Mouse (Mus musculus) liver, adult 2 months (tissue): ENCODE results near the gene Npw. TPM values are rescaled to one million over a fixed set of nuclear protein-coding genes. Genes with fewer than 3 reads are reported as not detected.
A peak's percentile ranks its signal among the peaks of the same experiment; 100 is the strongest.

Experiments
- DNase-seq: peaks from one replicate; pipeline ENCODE4 v3.0.0-alpha.2; 2011; ENCODE audit warnings: low read depth, low spot score; ENCODE audit errors: extremely low read depth
- H3K27ac ChIP-seq: fragments of 200-500 bp; replicated peaks from 2 replicates; pipeline ENCODE4 v1.5.1; 2012; ENCODE audit warnings: low read depth, mild to moderate bottlenecking, control low read depth, inconsistent platforms, low read length; ENCODE audit not compliant: insufficient read depth
- H3K27me3 ChIP-seq: fragments of 200-500 bp; 2 replicates; pipeline ENCODE4 v1.6.1; 2012; ENCODE audit warnings: mild to moderate bottlenecking, moderate library complexity, low read length, inconsistent platforms; ENCODE audit not compliant: control insufficient read depth, insufficient read depth
- H3K36me3 ChIP-seq: fragments of 200-500 bp; 2 replicates; pipeline ENCODE4 v1.6.1; 2012; ENCODE audit warnings: low read length, inconsistent platforms; ENCODE audit not compliant: control insufficient read depth, insufficient read depth
- H3K4me1 ChIP-seq: fragments of 200-500 bp; 2 replicates; pipeline ENCODE4 v1.6.1; 2011; ENCODE audit warnings: low read length; ENCODE audit not compliant: control insufficient read depth, insufficient read depth
- H3K4me3 ChIP-seq: fragments of 200-500 bp; 2 replicates; pipeline ENCODE4 v1.5.1; 2011; ENCODE audit warnings: low read depth, mild to moderate bottlenecking, control low read depth, low read length, moderate library complexity; ENCODE audit not compliant: insufficient read depth
- H3K79me2 ChIP-seq: fragments of 200-500 bp; 2 replicates; pipeline ENCODE4 v1.6.1; 2012; ENCODE audit warnings: inconsistent platforms, mild to moderate bottlenecking, low read length, moderate library complexity; ENCODE audit not compliant: control insufficient read depth, insufficient read depth
- H3K9ac ChIP-seq: fragments of 200-500 bp; 2 replicates; pipeline ENCODE4 v1.6.1; 2012; ENCODE audit warnings: low read depth, mild to moderate bottlenecking, control low read depth, inconsistent platforms, low read length
- CTCF ChIP-seq: fragments of 200-500 bp; IDR thresholded peaks from 2 replicates; pipeline ENCODE4 v1.5.1; 2011; ENCODE audit warnings: low read depth, low read length, control low read depth
- POLR2A ChIP-seq: fragments of 200-500 bp; IDR thresholded peaks from 2 replicates; pipeline ENCODE4 v1.6.1; 2011; ENCODE audit warnings: low read length, control low read depth; ENCODE audit not compliant: insufficient read depth; ENCODE audit errors: extremely low read depth
- WGBS: fragments of 180-500 bp; shearing (Covaris S2); methylation state at CpG from one replicate; pipeline ENCODE4 v1.1.7; 2018; 5-methylcytosine and 5-hydroxymethylcytosine counted together
- polyA plus RNA-seq: library from polyadenylated mRNA; depleted of rRNA; stranded (reverse); fragments of >200 nt; gene quantifications from 2 replicates; pipeline ENCODE4 v1.2.3, GENCODE M21; 2012
- total RNA-seq: library from RNA; depleted of rRNA; stranded (reverse); fragments of >200 nt; gene quantifications from 2 replicates; pipeline ENCODE4 v1.2.3, GENCODE M21; 2014

The Npw gene
- total and polyA plus RNA-seq, 2 experiments, result not detected

GRCm38 (mm10) chr17:24651835-24652234 lies 6.4 kb downstream of the Npw start:
- Histone ChIP-seq H3K9ac (no peak overlapping the region), H3K36me3 (no peaks in the 10 kb centered on the region), H3K4me3 (no peak overlapping the region), H3K27ac (no peak overlapping the region), H3K4me1 (peaks cover 10% of the 10 kb centered on the region), H3K79me2 (peaks cover 10% of the 10 kb centered on the region; the same call in 1 of the 2 replicates), H3K27me3 (no peaks in the 10 kb centered on the region)
- no peak for DNase-seq
- TF ChIP-seq POLR2A (no peak), CTCF (no peak)
- 78% methylated on average over 3 of the region's 3 CpGs for WGBS

DNA sequence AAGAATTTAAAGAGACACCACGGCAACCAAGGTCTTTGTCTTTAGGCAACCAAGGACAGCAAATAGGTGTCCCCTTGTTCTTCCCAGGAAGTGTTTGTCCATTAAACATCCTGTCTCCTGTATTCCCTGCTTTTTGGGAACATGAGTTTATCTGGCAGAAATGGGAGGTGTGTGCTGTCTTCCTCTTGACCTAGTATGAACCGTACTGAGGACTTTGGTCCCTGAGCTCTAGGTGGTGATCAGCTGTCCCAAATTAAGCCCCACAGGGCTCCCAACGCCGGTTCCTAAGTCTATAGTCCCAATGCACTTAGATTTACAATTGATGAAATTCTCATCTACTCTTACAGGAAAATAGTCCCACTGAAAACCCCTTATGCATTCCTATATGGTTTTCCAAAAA lies 7.5 kb downstream of the Npw start:
- TF ChIP-seq CTCF (no peak), POLR2A (no peak)
- WGBS, result 12% methylated on average over 4 of the region's 4 CpGs

GRCm38 (mm10) chr17:24650070-24650616 lies 8.1 kb downstream of the Npw start, which contains the start of gene Slc9a3r2:
Gene Slc9a3r2, minus strand, starts transcription at chr17:24650327.
- Histone ChIP-seq H3K9ac (peak within 1 kb of the TSS; percentile 97), H3K79me2 (peaks cover 10% of the 10 kb centered on the region; the same call in 1 of the 2 replicates), H3K27me3 (no peaks in the 10 kb centered on the region), H3K4me3 (peak within 1 kb of the TSS; percentile 90), H3K27ac (peak within 1 kb of the TSS; percentile 73), H3K4me1 (peaks cover 10% of the 10 kb centered on the region), H3K36me3 (no peaks in the 10 kb centered on the region)
- DNase-seq, result peak; percentile 56
- TF ChIP-seq CTCF (no peak), POLR2A (peak; percentile 82)
- under 1% methylated on average over 41 of the region's 41 CpGs for WGBS

More for the DNA sequence above, 7.5 kb downstream of the Npw start:
- Histone ChIP-seq H3K79me2 (peaks cover 10% of the 10 kb centered on the region; the same call in 1 of the 2 replicates), H3K27me3 (no peaks in the 10 kb centered on the region), H3K4me3 (no peak overlapping the region), H3K9ac (peak overlapping the region; percentile 80; the same call in 1 of the 2 replicates), H3K4me1 (peaks cover 10% of the 10 kb centered on the region), H3K27ac (peak overlapping the region; percentile 71), H3K36me3 (no peaks in the 10 kb centered on the region)
- peak; percentile 64 for DNase-seq

DNA sequence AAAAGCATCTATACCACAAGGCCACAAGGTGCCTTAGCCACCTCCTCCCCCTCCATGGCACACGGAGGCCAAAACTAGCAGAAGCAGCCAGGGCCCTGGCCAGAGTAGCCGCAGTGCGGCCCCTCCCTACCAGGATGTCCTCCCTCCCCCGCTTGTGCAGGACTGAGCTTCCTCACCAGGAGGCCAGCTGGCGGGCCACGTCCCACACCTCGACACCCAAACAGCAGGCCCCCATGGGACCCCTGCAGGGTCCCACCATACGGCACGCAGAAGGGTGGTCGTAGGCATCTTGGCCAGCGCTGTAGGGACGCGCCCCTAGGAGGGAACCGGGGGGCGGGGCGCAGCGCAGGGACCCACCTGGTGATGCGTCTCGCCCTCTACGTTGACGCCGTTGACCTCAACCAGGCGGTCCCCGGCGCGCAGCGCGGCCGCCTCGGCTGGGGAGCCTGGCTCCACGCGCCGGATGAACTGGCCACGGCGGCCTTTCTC lies 8.6 kb downstream of the Npw start:
- H3K79me2 ChIP-seq, result peaks cover 10% of the 10 kb centered on the region; the same call in 1 of the 2 replicates
- H3K27ac ChIP-seq, result peak overlapping the region; percentile 73
- H3K4me1 ChIP-seq, result peaks cover 10% of the 10 kb centered on the region
- H3K9ac ChIP-seq, result peak overlapping the region; percentile 97
- no peak for DNase-seq
- H3K27me3 ChIP-seq, result no peaks in the 10 kb centered on the region
- H3K36me3 ChIP-seq, result no peaks in the 10 kb centered on the region
- 2% methylated on average over 35 of the region's 35 CpGs for WGBS
- TF ChIP-seq CTCF (no peak), POLR2A (no peak)
- H3K4me3 ChIP-seq, result peak overlapping the region; percentile 90

- 78% methylated on average over 10 of the region's 10 CpGs for WGBS
- DNase-seq, result no peak
- Histone ChIP-seq H3K27ac (peak overlapping the region; percentile 73), H3K27me3 (no peaks in the 10 kb centered on the region), H3K36me3 (no peaks in the 10 kb centered on the region), H3K4me1 (peaks cover 9% of the 10 kb centered on the region), H3K9ac (peak overlapping the region; percentile 97), H3K4me3 (peak overlapping the region; percentile 90), H3K79me2 (peaks cover 10% of the 10 kb centered on the region; the same call in 1 of the 2 replicates)
- no peak for TF ChIP-seq CTCF
- TF ChIP-seq POLR2A, result no peak
Observed at GRCm38 (mm10) chr17:24648731-24649377, 9.4 kb downstream of the Npw start.

DNA sequence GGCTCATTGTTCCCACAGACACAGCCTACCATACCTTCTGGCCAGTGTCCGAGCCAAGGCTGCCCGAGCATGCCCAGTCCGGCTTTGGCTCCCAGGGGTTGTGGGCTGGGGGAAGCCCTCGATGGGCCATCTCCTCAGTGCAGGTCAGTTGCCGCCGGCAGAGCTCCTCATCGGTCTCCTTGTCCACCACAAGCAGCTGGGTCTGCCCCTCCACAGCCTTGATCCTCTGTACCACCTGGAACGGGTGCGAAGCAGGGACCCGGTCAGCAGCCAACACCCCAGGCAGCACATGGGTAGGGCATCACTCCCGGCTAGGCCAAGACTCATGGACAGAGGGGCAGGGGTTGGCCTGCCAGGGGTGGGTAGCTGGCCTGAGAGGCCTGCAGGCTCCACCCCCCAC lies 10.8 kb downstream of the Npw start:
- no peak for DNase-seq
- H3K4me3 ChIP-seq, result peak overlapping the region; percentile 53
- no peaks in the 10 kb centered on the region; the same call in 1 of the 2 replicates for H3K36me3 ChIP-seq
- peaks cover 7% of the 10 kb centered on the region for H3K4me1 ChIP-seq
- peak overlapping the region; percentile 15 for H3K27ac ChIP-seq
- WGBS, result 77% methylated on average over 11 of the region's 11 CpGs
- no peaks in the 10 kb centered on the region for H3K27me3 ChIP-seq
- TF ChIP-seq POLR2A (no peak), CTCF (no peak)
- peaks cover 10% of the 10 kb centered on the region; the same call in 1 of the 2 replicates for H3K79me2 ChIP-seq
- peak overlapping the region; percentile 24 for H3K9ac ChIP-seq
